Mouse (Mus musculus): ENCODE results near the gene Antxr2.

- TF ChIP-seq CTCF (IDR thresholded peaks at IDR 0.05; ENCODE audit: insufficient read depth, low read length) (no peak), POLR2A (IDR thresholded peaks at IDR 0.05; ENCODE audit: borderline replicate concordance, extremely low read depth, low read depth, low read length) (no peak)
Measured at GRCm38 (mm10) chr5:98025921-98026320, 4.9 kb downstream of the Antxr2 start.

Measured in lung, adult 2 months (tissue).